Mouse (Mus musculus) forebrain, embryonic 15.5 days (tissue): Measurements from ENCODE around the gene Erbb2. TPM values are rescaled to one million over a fixed set of nuclear protein-coding genes. Genes with fewer than 3 reads are reported as not detected.

Experiments used
- ATAC-seq: fragments of 200-750 bp; cut with Nextera tagmentation; replicated peaks from 2 replicates; pipeline ENCODE4 v1.8.0; 2017; ENCODE audit warnings: mild to moderate bottlenecking, moderate TSS enrichment, moderate library complexity
- H3K27ac ChIP-seq: fragments of 300-500 bp; sonication (generic); replicated peaks from 2 replicates; pipeline ENCODE4 v1.5.1; 2015; ENCODE audit warnings: mild to moderate bottlenecking, inconsistent platforms
- H3K27me3 ChIP-seq: fragments of 300-500 bp; sonication (generic); 2 replicates; pipeline ENCODE4 v1.6.1; 2015; ENCODE audit warnings: inconsistent platforms
- H3K36me3 ChIP-seq: fragments of 300-500 bp; sonication (generic); 2 replicates; pipeline ENCODE4 v1.6.1; 2015; ENCODE audit warnings: mild to moderate bottlenecking, inconsistent platforms
- H3K4me1 ChIP-seq: fragments of 300-500 bp; sonication (generic); 2 replicates; pipeline ENCODE4 v1.6.1; 2015; ENCODE audit warnings: inconsistent platforms
- H3K4me2 ChIP-seq: fragments of 300-500 bp; sonication (generic); replicated peaks from 2 replicates; pipeline ENCODE4 v1.6.1; 2015; ENCODE audit warnings: mild to moderate bottlenecking, inconsistent platforms
- H3K4me3 ChIP-seq: fragments of 300-500 bp; sonication (generic); 2 replicates; pipeline ENCODE4 v1.5.1; 2015; ENCODE audit warnings: mild to moderate bottlenecking, inconsistent platforms
- H3K9ac ChIP-seq: fragments of 300-500 bp; sonication (generic); replicated peaks from 2 replicates; pipeline ENCODE4 v1.6.1; 2015; ENCODE audit warnings: mild to moderate bottlenecking, inconsistent platforms
- H3K9me3 ChIP-seq: fragments of 300-500 bp; sonication (generic); 2 replicates; pipeline ENCODE4 v1.6.1; 2016; ENCODE audit warnings: inconsistent platforms
- WGBS: fragments of 180-500 bp; shearing (Covaris S2); methylation state at CpG from one replicate; pipeline ENCODE4 v1.1.7; 2015; ENCODE audit warnings: mixed read lengths; 5-methylcytosine and 5-hydroxymethylcytosine counted together
- polyA plus RNA-seq: library from polyadenylated mRNA; unstranded; fragments of >200 nt; fragmentation: Nextera tagmentation; extraction: Ambion mirVana; gene quantifications from 2 replicates; pipeline ENCODE4 v1.2.1, GENCODE M21; 2015

Erbb2 gene
- polyA plus RNA-seq, 1 experiment from 2014 or later = 6.2 TPM

- Histone ChIP-seq H3K4me3 (no peak overlapping the region), H3K4me1 (0 out of 2 replicates have a peak, but pooled peaks cover 6% of the 10 kb centered on the region), H3K27ac (no peak overlapping the region), H3K9ac (no peak overlapping the region), H3K36me3 (no peaks in the 10 kb centered on the region), H3K27me3 (peaks cover 25% of the 10 kb centered on the region; the same call in 1 of the 2 replicates), H3K4me2 (no peak overlapping the region), H3K9me3 (no peaks in the 10 kb centered on the region)
- WGBS = 87% methylated on average over 20 of the region's 20 CpGs
- ATAC-seq = no peak
These were observed 37.9 kb downstream of the Erbb2 start for GRCm38 (mm10) chr11:98449921-98450771.

GRCm38 (mm10) chr11:98455484-98455883 is 43.2 kb downstream of the Erbb2 start:
- no peak overlapping the region for H3K4me2 ChIP-seq
- no peak for ATAC-seq
- no peak overlapping the region for H3K4me3 ChIP-seq
- H3K36me3 ChIP-seq = no peaks in the 10 kb centered on the region
- no peak overlapping the region for H3K27ac ChIP-seq
- H3K4me1 ChIP-seq = peaks cover 14% of the 10 kb centered on the region
- WGBS = 82% methylated on average over 4 of the region's 4 CpGs
- H3K9me3 ChIP-seq = no peaks in the 10 kb centered on the region
- no peak overlapping the region for H3K9ac ChIP-seq
- H3K27me3 ChIP-seq = peaks cover 25% of the 10 kb centered on the region

DNA sequence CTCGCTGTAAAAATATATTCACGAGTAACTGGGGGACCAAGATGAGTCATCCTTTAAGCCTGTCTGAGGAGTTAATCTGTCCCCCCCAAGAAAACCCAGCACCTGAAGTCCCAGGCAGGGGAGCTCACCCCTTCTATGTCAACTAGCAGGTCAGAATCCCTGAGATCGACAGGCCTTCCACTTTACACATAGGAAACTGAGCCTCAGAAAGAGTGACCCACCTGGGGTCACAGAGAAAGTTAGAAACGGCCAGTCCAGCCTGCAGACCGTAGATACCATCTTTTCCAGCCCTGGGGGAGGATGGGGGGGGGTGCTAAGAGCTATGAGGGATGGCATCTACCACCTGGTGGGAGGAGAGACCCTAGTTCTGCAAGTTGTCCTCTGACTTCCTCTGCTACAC is 44.3 kb downstream of the Erbb2 start:
- Histone ChIP-seq H3K9me3 (no peaks in the 10 kb centered on the region), H3K9ac (no peak overlapping the region), H3K36me3 (no peaks in the 10 kb centered on the region), H3K27ac (no peak overlapping the region), H3K4me3 (no peak overlapping the region), H3K4me1 (peaks cover 14% of the 10 kb centered on the region), H3K4me2 (no peak overlapping the region; the same call in 1 of the 2 replicates), H3K27me3 (peaks cover 31% of the 10 kb centered on the region)
- WGBS = 80% methylated on average over 5 of the region's 5 CpGs
- no peak for ATAC-seq

- Histone ChIP-seq H3K27ac (0 out of 2 replicates have a peak overlapping the region, but pooled peaks have one; percentile 11), H3K4me2 (peak overlapping the region; percentile 69)
- WGBS = 27% methylated on average over 9 of the region's 9 CpGs
These were observed 44.7 kb downstream of the Erbb2 start for GRCm38 (mm10) chr11:98456945-98457344.

GRCm38 (mm10) chr11:98457367-98458120 is 45.3 kb downstream of the Erbb2 start:
- peak overlapping the region; percentile 69 for H3K4me2 ChIP-seq
- peaks cover 14% of the 10 kb centered on the region for H3K4me1 ChIP-seq
- peak overlapping the region; percentile 53 for H3K4me3 ChIP-seq
- H3K27me3 ChIP-seq = peaks cover 32% of the 10 kb centered on the region
- under 1% methylated on average over 51 of the region's 64 CpGs for WGBS
- peak; percentile 80 for ATAC-seq
- H3K36me3 ChIP-seq = no peaks in the 10 kb centered on the region
- 0 out of 2 replicates have a peak overlapping the region, but pooled peaks have one; percentile 11 for H3K27ac ChIP-seq
- peak overlapping the region; percentile 47 for H3K9ac ChIP-seq
- no peaks in the 10 kb centered on the region for H3K9me3 ChIP-seq

More at GRCm38 (mm10) chr11:98456945-98457344, 44.7 kb downstream of the Erbb2 start:
- Histone ChIP-seq H3K27me3 (peaks cover 32% of the 10 kb centered on the region), H3K36me3 (no peaks in the 10 kb centered on the region), H3K4me3 (peak overlapping the region; percentile 53), H3K9me3 (no peaks in the 10 kb centered on the region), H3K9ac (peak overlapping the region; percentile 47), H3K4me1 (peaks cover 14% of the 10 kb centered on the region)
- peak; percentile 38 for ATAC-seq

GRCm38 (mm10) chr11:98458121-98458990 is 46.1 kb downstream of the Erbb2 start:
- H3K36me3 ChIP-seq = no peaks in the 10 kb centered on the region
- H3K9ac ChIP-seq = peak overlapping the region; percentile 47
- peak overlapping the region; percentile 69 for H3K4me2 ChIP-seq
- peak; percentile 18; the same call in 1 of the 2 replicates for ATAC-seq
- H3K27ac ChIP-seq = no peak overlapping the region
- H3K27me3 ChIP-seq = peaks cover 32% of the 10 kb centered on the region
- H3K9me3 ChIP-seq = no peaks in the 10 kb centered on the region
- H3K4me1 ChIP-seq = peaks cover 14% of the 10 kb centered on the region
- WGBS = 4% methylated on average over 30 of the region's 30 CpGs
- peak overlapping the region; percentile 53 for H3K4me3 ChIP-seq

DNA sequence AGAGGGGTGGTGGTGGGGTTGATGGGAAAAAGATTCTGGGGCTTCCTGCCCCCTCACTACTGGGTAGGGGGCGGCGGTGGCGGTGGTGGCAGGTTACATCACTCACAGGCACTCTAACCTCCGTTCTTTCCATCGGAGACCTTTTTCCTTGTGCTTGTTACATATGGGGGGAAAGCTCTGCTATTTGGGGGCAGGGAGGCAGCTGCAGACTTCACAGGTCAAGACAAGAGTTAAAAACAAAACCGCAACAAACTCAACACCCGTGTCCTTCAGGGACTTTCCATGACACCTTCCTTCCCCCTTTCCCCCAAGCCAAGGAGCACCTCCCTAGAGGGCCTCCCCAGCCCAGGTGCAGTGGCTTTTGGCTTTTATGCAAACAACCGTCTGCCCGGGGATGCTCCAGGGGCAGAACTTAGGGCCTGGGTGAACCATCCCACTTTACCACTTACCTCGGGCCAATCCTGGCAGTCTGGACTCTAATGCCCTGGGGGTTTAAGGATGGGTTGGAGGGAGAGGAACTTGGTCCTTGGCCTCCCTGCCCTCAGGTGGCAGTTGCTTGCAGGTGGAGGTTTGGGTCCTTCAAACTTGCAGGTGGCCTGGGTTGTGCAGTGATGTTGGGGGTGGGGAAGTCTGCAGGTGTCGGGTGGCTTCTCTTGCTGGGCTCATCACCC is 46.9 kb downstream of the Erbb2 start:
- Histone ChIP-seq H3K27ac (no peak overlapping the region), H3K4me2 (no peak overlapping the region), H3K36me3 (no peaks in the 10 kb centered on the region), H3K4me1 (peaks cover 14% of the 10 kb centered on the region), H3K9ac (no peak overlapping the region), H3K27me3 (peaks cover 32% of the 10 kb centered on the region), H3K4me3 (no peak overlapping the region), H3K9me3 (no peaks in the 10 kb centered on the region)
- WGBS = 21% methylated on average over 11 of the region's 11 CpGs
- ATAC-seq = no peak

DNA sequence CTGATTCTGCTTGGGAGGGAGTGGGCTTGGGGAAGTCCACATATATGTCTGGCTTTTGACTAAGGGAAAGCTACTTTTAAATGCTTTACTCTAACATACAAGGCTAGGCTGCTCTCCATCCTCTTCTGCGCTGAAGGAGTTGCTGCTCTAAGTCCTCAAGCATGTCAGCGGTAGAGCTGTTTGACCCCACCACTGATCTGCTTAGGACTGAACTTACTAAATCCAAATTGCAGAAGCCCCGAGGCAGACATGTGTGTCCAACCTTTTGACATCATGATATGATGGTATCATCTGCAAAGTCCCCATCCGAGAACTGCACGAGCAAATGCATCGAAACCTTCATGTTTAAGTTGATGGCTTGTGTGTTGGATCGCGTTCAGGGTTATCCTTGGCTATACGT is 47.6 kb downstream of the Erbb2 start:
- Histone ChIP-seq H3K27me3 (peaks cover 32% of the 10 kb centered on the region), H3K4me1 (peaks cover 14% of the 10 kb centered on the region), H3K36me3 (no peaks in the 10 kb centered on the region), H3K9me3 (no peaks in the 10 kb centered on the region), H3K9ac (no peak overlapping the region), H3K4me2 (no peak overlapping the region), H3K4me3 (no peak overlapping the region), H3K27ac (no peak overlapping the region)
- 85% methylated on average over 9 of the region's 9 CpGs for WGBS
- no peak for ATAC-seq

DNA sequence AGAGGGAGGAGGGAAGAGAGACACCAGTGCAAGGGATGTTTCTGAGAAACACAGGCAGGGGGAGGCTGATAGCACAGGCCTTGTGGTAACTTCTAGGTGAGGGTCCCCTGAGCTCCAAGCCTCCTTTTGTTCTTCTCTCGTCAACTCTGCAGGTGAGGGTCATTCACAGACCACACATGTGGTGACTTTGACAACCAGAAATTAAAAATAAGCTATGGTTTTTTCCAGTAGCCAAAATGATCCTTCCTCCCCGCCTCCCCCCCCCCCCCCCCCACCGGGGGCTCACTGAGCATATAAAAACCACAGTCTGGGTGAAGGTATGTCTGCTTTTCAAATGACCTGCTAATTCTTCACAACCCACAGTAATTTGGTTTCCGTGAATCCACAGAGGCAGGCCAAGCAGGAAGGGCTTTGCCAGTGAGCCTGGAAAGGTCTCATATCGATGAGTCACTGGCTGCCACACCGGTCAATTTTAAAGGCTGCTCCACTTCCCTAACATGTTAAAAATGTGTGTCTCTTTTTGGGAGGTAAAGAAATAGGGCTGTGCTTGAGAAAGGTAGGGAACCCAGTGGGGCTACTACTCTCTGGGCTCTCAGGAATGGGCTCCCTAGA is 48.9 kb downstream of the Erbb2 start:
- ATAC-seq = no peak
- 56% methylated on average over 6 of the region's 6 CpGs for WGBS
- Histone ChIP-seq H3K27ac (no peak overlapping the region), H3K4me1 (peaks cover 14% of the 10 kb centered on the region), H3K9ac (no peak overlapping the region), H3K4me3 (no peak overlapping the region), H3K27me3 (peaks cover 32% of the 10 kb centered on the region), H3K36me3 (no peaks in the 10 kb centered on the region), H3K9me3 (no peaks in the 10 kb centered on the region), H3K4me2 (no peak overlapping the region)

- Histone ChIP-seq H3K4me2 (no peak overlapping the region), H3K4me1 (peaks cover 10% of the 10 kb centered on the region), H3K4me3 (no peak overlapping the region), H3K27me3 (peaks cover 32% of the 10 kb centered on the region), H3K36me3 (no peaks in the 10 kb centered on the region), H3K27ac (no peak overlapping the region), H3K9me3 (no peaks in the 10 kb centered on the region), H3K9ac (no peak overlapping the region)
- WGBS = 91% methylated on average over 6 of the region's 6 CpGs
- ATAC-seq = no peak
These were observed 50.0 kb downstream of the Erbb2 start for GRCm38 (mm10) chr11:98462255-98462654.

DNA sequence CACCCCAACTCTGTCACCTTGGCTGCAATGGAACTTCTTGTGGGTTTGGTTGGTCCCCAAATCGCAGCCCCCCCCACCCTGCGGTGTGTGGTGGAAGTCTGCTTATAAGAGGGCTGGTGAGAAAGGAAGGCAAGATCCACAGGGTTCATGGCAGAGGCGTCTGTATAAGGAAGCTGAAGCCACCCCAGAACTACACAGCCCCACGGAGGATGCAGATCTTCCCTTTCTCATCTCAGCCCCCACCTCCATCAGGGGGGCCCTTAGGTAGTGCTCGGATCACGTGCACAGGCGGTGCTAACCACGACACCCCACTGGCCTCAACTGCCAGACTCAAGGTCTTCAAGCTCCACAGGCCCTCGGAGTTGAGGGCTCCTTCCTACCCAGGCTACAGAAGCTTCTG is 51.6 kb downstream of the Erbb2 start:
- H3K4me2 ChIP-seq = no peak overlapping the region
- no peak for ATAC-seq
- no peaks in the 10 kb centered on the region for H3K9me3 ChIP-seq
- H3K27me3 ChIP-seq = peaks cover 21% of the 10 kb centered on the region
- 90% methylated on average over 9 of the region's 9 CpGs for WGBS
- no peak overlapping the region for H3K9ac ChIP-seq
- H3K36me3 ChIP-seq = no peaks in the 10 kb centered on the region
- H3K4me3 ChIP-seq = no peak overlapping the region
- H3K27ac ChIP-seq = no peak overlapping the region
- H3K4me1 ChIP-seq = no peaks in the 10 kb centered on the region
